Mouse (Mus musculus) cerebellum, postnatal 25 days (tissue): ENCODE measurements around the gene Pabpc1l.

ENCODE experiments used
- DNase-seq, 2 experiments: peaks; one replicate each; pipeline ENCODE4 v3.0.0; 2021; ENCODE audit warnings: mixed read lengths in 2 of 2

The Pabpc1l gene

DNA sequence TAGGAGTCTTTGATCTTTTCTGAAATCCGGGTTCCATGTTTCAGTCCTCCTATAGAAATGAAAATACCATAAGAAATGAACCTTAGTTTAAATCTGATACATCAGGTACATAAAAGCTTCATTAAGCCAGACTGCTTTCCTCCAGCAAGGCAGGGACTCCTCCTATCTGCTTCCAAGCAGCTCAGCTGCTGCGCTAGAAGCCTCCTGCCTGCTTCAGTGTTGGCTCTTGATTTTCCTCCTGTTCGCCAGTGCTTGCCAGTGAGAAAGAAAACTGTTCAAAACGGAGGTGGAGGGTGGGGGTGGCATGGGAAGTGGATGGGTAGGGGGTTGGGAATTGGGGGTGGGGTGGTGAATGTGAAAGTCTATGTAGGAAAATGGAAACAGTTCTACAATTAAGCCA, 64.3 kb downstream of the Pabpc1l start:
- DNase-seq = no peak

DNA sequence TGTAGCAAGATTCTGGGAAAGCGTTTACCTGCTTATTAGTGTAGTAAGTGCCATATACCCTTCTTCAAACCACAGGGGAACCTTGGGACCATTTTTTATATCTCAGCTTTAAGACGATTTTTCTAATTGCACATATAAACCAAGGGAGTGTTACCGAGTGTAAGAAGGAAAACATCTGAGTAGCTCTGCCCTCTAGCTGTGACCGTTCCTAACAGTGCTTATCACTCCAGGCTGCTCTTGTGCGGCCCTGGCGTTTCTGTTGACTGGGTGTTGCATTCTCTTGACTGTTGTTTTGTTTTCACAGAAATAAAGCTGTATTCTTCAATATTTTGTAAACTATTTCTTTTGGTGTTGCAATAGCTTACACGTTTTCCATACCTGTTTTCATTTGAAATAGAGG, 68.9 kb downstream of the Pabpc1l start:
- no peak for DNase-seq

DNA sequence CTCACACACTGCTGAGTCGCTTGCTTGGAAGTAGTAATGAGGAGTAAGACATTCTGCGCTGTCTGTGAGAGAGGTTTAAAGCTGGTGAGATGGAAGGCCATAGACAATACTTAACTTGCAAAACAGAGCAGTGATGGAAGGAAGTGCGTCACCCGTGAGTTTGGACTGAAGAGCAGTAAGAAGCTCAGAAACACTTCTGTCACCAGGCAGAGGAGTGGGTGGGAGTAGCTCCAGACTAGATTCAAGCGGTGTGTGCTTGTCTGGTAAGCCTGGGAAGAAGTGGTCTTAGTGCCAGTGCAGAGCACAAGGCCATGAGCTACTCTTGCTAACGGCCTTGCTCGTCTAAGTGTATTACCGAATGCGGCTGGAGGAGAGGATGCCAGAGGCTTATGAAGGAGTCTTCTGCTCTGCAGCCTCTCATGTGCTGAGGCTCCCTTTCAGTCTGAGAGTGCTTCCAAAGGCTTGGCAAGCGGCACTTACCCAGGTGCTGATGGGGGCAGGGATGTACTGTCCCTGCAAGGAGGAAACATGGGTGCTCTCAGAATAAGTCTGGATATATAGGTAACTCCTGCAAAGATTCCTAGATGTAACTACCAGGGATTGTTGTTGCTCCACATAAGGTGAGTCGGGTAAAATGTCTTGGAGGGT, 73.5 kb downstream of the Pabpc1l start:
- peak; percentile 72 to 81 for DNase-seq
